Mouse (Mus musculus) heart, embryonic 13.5 days (tissue): ENCODE results near the gene Maz. TPM values are rescaled to one million over a fixed set of nuclear protein-coding genes. Genes with fewer than 3 reads are reported as not detected.

Experiments used
- ATAC-seq: fragments of 200-750 bp; cut with Nextera tagmentation; 2 replicates; pipeline ENCODE4 v1.8.0; 2017; ENCODE audit warnings: moderate TSS enrichment; ENCODE audit not compliant: insufficient number of reproducible peaks, low FRiP score, low TSS enrichment; ENCODE audit errors: extremely low read depth
- H3K27ac ChIP-seq: fragments of 300-500 bp; sonication (generic); replicated peaks from 2 replicates; pipeline ENCODE4 v1.5.1; 2015; ENCODE audit warnings: moderate library complexity, mild to moderate bottlenecking, inconsistent platforms
- H3K27me3 ChIP-seq: fragments of 300-500 bp; sonication (generic); replicated peaks from 2 replicates; pipeline ENCODE4 v1.6.1; 2015; ENCODE audit warnings: mild to moderate bottlenecking, inconsistent platforms
- H3K36me3 ChIP-seq: fragments of 300-500 bp; sonication (generic); 2 replicates; pipeline ENCODE4 v1.6.1; 2015; ENCODE audit warnings: mild to moderate bottlenecking, inconsistent platforms
- H3K4me1 ChIP-seq: fragments of 300-500 bp; sonication (generic); 2 replicates; pipeline ENCODE4 v1.6.1; 2015; ENCODE audit warnings: inconsistent platforms
- H3K4me2 ChIP-seq: fragments of 300-500 bp; sonication (generic); 2 replicates; pipeline ENCODE4 v1.6.1; 2015; ENCODE audit warnings: inconsistent platforms, mild to moderate bottlenecking, moderate library complexity
- H3K4me3 ChIP-seq: fragments of 300-500 bp; sonication (generic); 2 replicates; pipeline ENCODE4 v1.5.1; 2015; ENCODE audit warnings: moderate library complexity, mild to moderate bottlenecking, inconsistent platforms
- H3K9ac ChIP-seq: fragments of 300-500 bp; sonication (generic); 2 replicates; pipeline ENCODE4 v1.6.1; 2015; ENCODE audit warnings: inconsistent platforms, mild to moderate bottlenecking, moderate library complexity
- H3K9me3 ChIP-seq: fragments of 300-500 bp; sonication (generic); 2 replicates; pipeline ENCODE4 v1.6.1; 2016; ENCODE audit warnings: inconsistent platforms
- WGBS: fragments of 180-500 bp; shearing (Covaris S2); methylation state at CpG from one replicate; pipeline ENCODE4 v1.1.7; 2015; ENCODE audit warnings: mixed read lengths; 5-methylcytosine and 5-hydroxymethylcytosine counted together
- polyA plus RNA-seq: library from polyadenylated mRNA; unstranded; fragments of >200 nt; fragmentation: Nextera tagmentation; extraction: Ambion mirVana; gene quantifications from 2 replicates; pipeline ENCODE4 v1.2.1, GENCODE M21; 2015

The Maz gene
- polyA plus RNA-seq, 1 experiment from 2014 or later = 31.0 TPM

DNA sequence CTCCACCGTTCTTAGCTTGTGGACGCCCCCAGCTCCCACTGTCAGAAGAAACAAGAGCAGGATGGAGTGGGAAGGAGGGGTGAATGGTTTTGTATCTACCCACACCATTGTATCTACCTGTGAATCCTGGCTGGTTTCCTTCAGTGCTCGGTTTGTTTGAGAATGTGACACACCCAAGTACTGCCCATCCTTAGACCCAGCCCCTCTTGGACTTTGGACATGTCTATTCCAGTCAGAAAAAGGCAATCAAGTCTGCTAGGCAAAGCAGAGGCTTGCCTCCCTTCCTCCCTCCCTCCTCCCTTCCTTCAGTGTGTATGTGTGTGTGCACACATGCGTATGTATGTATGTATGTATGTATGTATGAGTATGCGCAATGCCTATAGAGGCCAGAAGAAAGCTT lies 23.2 kb downstream of the Maz start:
- Histone ChIP-seq H3K9me3 (no peaks in the 10 kb centered on the region), H3K4me2 (no peak overlapping the region), H3K4me3 (no peak overlapping the region), H3K36me3 (no peaks in the 10 kb centered on the region), H3K9ac (no peak overlapping the region), H3K4me1 (peaks cover 13% of the 10 kb centered on the region), H3K27ac (no peak overlapping the region), H3K27me3 (no peaks in the 10 kb centered on the region)
- 85% methylated on average over 5 of the region's 5 CpGs for WGBS
- ATAC-seq = no peak

DNA sequence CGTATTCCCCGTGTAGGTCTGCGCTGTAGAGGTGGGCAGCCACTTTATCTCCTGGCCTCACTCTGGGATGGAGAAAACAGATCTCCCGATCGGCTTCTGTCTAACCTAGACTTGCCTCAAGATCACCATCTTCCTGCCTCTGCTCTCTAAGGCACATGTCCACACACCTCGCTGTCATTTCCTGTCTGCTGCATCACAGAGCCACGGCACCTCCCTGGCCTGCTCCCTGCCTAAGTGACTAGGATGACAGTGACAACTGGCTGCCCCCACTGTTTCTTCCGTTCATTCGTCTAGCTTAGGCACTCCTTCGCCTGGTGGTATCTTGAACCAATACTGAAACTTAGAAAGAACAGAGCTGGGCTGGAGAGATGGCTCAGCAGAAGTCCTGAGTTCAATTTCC lies 27.3 kb downstream of the Maz start:
- peaks cover 22% of the 10 kb centered on the region for H3K36me3 ChIP-seq
- no peak for ATAC-seq
- H3K4me3 ChIP-seq = no peak overlapping the region
- WGBS = 62% methylated on average over 10 of the region's 10 CpGs
- no peaks in the 10 kb centered on the region for H3K4me1 ChIP-seq
- H3K9me3 ChIP-seq = 0 out of 2 replicates have a peak, but pooled peaks cover 3% of the 10 kb centered on the region
- H3K4me2 ChIP-seq = no peak overlapping the region
- H3K9ac ChIP-seq = no peak overlapping the region
- H3K27me3 ChIP-seq = no peaks in the 10 kb centered on the region
- H3K27ac ChIP-seq = no peak overlapping the region

DNA sequence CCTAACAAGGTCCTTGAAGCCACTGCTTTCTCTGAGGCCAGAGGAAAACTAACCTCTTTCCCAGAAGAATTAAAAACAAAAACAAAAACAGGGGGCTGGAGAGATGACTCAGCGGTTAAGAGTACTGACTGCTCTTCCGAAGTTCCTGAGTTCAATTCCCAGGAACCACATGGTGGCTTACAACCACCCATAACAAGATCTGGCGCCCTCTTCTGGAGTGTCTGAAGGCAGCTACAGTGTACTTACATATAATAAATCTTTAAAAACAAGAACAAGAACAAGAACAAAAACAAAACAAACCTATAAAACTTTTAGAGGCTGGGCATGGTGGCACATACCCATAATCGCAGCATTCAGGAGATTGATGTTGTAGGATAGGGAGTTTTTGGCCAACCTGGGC lies 30.4 kb downstream of the Maz start:
- H3K9me3 ChIP-seq = 0 out of 2 replicates have a peak, but pooled peaks cover 3% of the 10 kb centered on the region
- H3K27me3 ChIP-seq = no peaks in the 10 kb centered on the region; the same call in 1 of the 2 replicates
- 74% methylated on average over 4 of the region's 4 CpGs for WGBS
- no peak overlapping the region for H3K4me2 ChIP-seq
- ATAC-seq = no peak
- peaks cover 22% of the 10 kb centered on the region for H3K36me3 ChIP-seq
- no peak overlapping the region for H3K4me3 ChIP-seq
- no peak overlapping the region for H3K9ac ChIP-seq
- H3K27ac ChIP-seq = no peak overlapping the region
- no peaks in the 10 kb centered on the region for H3K4me1 ChIP-seq

DNA sequence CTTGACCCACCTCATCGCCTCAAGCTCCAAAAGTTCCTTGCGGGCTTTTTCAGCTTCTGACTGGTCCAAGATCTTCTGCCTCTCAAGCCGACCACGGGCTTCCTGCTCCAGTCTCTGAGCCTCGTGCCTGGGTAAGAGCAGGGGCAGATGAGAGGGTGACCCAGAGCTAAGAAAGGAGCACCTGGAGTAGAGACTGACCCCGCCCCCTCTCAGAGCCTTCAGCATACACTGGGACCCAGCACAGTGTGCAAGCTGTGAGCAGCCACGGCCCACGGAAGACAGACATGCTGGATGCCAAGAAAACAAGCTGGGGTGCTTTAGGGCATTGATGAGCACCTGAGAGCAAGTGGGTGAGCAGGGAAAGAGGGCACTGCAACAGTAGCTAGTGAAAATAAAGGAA lies 38.0 kb downstream of the Maz start:
- H3K9ac ChIP-seq = no peak overlapping the region
- no peak overlapping the region for H3K27ac ChIP-seq
- H3K9me3 ChIP-seq = no peaks in the 10 kb centered on the region
- H3K27me3 ChIP-seq = no peaks in the 10 kb centered on the region; the same call in 1 of the 2 replicates
- ATAC-seq = no peak
- H3K4me3 ChIP-seq = no peak overlapping the region
- H3K4me2 ChIP-seq = no peak overlapping the region
- H3K4me1 ChIP-seq = peaks cover 5% of the 10 kb centered on the region; the same call in 1 of the 2 replicates
- WGBS = 60% methylated on average over 8 of the region's 8 CpGs
- H3K36me3 ChIP-seq = 0 out of 2 replicates have a peak, but pooled peaks cover 2% of the 10 kb centered on the region

DNA sequence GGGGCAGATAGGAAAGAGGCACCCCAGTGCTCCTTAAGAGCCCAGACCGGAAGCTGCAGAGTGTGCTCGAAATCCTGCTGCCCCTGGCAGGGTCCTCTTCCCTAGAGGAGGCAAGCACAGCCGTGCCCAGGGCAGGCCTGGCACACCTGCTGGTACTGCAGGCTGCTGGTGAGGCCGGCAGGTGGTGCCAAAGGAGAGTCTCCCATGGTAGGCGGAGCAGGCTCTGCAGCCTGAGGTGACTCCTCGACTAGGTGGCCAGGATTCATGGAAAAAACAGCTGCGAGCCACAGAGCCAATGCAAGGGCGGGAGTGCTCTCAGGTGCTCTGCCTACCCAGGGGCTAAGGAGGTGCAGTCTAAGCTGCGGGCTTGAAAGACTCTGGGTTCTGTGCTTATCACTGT lies 40.5 kb downstream of the Maz start:
- H3K4me1 ChIP-seq = peaks cover 5% of the 10 kb centered on the region; the same call in 1 of the 2 replicates
- no peak overlapping the region for H3K9ac ChIP-seq
- no peaks in the 10 kb centered on the region for H3K27me3 ChIP-seq
- no peak overlapping the region for H3K4me3 ChIP-seq
- no peaks in the 10 kb centered on the region for H3K9me3 ChIP-seq
- no peak for ATAC-seq
- 38% methylated on average over 9 of the region's 9 CpGs for WGBS
- no peak overlapping the region for H3K4me2 ChIP-seq
- peaks cover 6% of the 10 kb centered on the region for H3K36me3 ChIP-seq
- no peak overlapping the region for H3K27ac ChIP-seq

DNA sequence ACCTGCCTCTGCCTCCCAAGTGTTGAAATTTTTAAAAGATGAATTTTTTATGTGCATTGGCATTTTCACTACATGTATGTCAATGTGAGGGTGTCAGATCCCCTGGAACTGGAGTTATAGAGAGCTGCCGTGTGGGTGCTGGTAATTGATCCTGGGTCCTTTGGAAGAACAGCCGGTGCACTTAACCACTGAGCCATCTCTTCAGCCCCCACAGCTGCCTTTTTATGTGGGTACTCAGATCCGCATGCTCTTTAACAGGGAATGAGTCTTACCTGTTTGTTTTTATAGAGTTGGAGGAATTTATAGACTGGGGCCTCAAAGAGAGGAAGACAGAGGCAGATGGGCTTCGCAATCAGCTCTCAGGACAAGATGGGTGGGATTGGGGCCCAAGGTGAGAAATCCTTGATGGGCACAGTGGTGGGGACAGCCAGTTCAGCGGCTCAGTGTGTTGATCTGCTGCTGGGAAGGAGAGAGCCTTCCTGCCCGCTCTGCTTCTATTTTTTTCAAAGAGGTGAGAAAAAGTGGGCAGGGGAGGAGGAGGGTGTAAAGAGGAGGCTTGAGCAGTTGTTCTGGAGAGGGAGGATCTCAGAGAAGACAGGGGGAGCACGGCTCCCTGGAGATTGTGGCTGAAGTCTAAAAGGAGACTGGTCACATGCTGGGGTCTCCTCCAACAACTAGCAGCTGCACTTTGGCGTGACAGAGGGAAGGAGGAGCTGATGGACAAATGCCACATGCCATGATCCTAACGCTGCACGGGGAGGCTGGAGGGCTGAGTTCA lies 42.0 kb downstream of the Maz start:
- Histone ChIP-seq H3K4me2 (no peak overlapping the region), H3K9me3 (no peaks in the 10 kb centered on the region), H3K36me3 (peaks cover 20% of the 10 kb centered on the region), H3K27ac (no peak overlapping the region), H3K4me1 (peaks cover 5% of the 10 kb centered on the region; the same call in 1 of the 2 replicates), H3K4me3 (no peak overlapping the region), H3K27me3 (no peaks in the 10 kb centered on the region), H3K9ac (no peak overlapping the region)
- WGBS = 33% methylated on average over 10 of the region's 10 CpGs
- no peak for ATAC-seq

DNA sequence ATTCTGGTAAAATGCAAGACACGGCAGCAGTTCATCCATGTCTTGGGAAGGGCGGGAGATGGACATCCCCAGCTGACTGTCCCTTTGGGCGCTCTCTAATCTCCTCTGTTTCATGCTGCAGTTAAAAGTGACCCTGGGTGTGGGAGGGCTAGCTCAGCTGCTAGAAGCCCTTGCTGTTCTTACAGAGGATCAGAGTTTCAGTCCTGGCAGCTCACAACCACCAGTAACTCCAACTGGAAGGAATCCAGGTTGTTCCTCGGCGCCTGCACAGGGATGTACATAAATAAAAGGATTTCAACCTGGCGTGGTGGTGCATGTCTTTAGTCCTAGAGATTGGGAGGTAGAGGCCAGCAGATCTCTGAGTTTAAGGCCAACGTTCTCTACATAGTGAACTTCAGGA lies 43.7 kb downstream of the Maz start:
- ATAC-seq = no peak
- no peak overlapping the region for H3K27ac ChIP-seq
- no peaks in the 10 kb centered on the region for H3K27me3 ChIP-seq
- H3K36me3 ChIP-seq = peaks cover 38% of the 10 kb centered on the region
- no peak overlapping the region for H3K4me3 ChIP-seq
- H3K9ac ChIP-seq = no peak overlapping the region
- peaks cover 5% of the 10 kb centered on the region; the same call in 1 of the 2 replicates for H3K4me1 ChIP-seq
- H3K4me2 ChIP-seq = no peak overlapping the region
- whole genome bisulfite sequencing = 77% methylated on average over 7 of the region's 7 CpGs
- H3K9me3 ChIP-seq = no peaks in the 10 kb centered on the region

DNA sequence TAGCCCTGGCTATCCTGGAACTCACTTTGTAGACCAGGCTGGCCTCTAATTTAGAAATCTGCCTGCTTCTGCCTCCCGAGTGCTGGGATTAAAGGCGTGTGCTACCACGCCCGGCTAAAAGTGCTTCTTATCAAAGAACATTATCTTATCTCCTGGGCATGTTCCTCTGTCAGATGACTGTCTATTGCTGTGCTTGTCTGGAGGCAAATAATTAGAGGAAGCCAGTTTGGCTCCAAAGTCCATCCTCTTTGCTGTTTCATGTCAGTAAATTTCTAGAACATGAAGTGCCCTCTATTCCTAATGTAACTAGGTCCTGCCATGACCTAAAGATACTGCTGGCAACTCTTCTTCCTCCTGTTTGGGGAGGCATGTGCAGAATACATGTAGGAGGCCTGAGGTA lies 44.8 kb downstream of the Maz start:
- peaks cover 13% of the 10 kb centered on the region for H3K4me1 ChIP-seq
- H3K9me3 ChIP-seq = no peaks in the 10 kb centered on the region
- H3K4me3 ChIP-seq = no peak overlapping the region
- no peak for ATAC-seq
- 62% methylated on average over 4 of the region's 4 CpGs for WGBS
- H3K4me2 ChIP-seq = no peak overlapping the region
- no peak overlapping the region for H3K27ac ChIP-seq
- H3K27me3 ChIP-seq = no peaks in the 10 kb centered on the region
- H3K36me3 ChIP-seq = peaks cover 42% of the 10 kb centered on the region
- no peak overlapping the region for H3K9ac ChIP-seq

DNA sequence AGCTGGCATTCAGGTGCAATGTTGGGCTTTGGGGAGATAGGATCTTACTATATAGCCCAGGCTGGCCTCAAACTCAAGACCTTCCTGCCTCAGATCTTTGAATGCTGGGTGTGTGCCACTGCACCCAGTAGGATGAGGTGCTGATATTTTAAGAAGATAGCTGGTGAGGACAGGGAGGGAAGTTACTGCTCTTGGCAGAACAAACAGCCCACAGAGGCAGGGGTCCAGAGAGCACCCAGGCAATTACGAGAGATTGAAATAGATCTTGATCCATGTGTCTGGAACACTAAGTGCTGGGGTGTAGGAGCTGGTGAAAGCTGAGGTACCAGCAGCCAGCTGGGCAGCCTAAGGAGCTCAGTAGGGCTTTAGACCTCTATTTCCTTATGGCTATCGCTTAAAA lies 45.2 kb downstream of the Maz start:
- no peaks in the 10 kb centered on the region for H3K9me3 ChIP-seq
- no peak overlapping the region for H3K4me3 ChIP-seq
- no peaks in the 10 kb centered on the region for H3K27me3 ChIP-seq
- no peak overlapping the region for H3K9ac ChIP-seq
- 86% methylated on average over 2 of the region's 2 CpGs for WGBS
- ATAC-seq = no peak
- H3K36me3 ChIP-seq = peaks cover 39% of the 10 kb centered on the region
- H3K27ac ChIP-seq = no peak overlapping the region
- H3K4me1 ChIP-seq = peaks cover 16% of the 10 kb centered on the region
- H3K4me2 ChIP-seq = no peak overlapping the region

DNA sequence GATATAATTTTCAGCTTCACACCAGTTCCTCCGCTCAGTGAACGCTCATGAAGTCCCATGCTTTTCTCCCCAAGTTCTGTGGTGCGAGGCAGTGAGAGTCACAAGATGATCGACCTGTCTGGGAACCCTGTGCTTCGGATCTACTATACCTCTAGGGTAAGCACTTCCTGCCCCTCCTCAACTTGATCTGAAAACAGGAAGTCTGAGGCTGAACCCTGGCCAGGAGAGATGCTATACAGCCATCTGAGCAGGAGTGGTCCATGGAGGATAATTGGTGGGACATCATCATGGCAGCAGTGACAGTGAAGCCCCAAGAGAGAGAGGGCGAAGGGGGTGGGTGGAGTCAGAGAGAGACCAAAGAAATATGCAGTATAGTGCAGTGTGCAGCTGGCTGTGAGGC lies 48.0 kb downstream of the Maz start:
- WGBS = 88% methylated on average over 6 of the region's 6 CpGs
- ATAC-seq = no peak

DNA sequence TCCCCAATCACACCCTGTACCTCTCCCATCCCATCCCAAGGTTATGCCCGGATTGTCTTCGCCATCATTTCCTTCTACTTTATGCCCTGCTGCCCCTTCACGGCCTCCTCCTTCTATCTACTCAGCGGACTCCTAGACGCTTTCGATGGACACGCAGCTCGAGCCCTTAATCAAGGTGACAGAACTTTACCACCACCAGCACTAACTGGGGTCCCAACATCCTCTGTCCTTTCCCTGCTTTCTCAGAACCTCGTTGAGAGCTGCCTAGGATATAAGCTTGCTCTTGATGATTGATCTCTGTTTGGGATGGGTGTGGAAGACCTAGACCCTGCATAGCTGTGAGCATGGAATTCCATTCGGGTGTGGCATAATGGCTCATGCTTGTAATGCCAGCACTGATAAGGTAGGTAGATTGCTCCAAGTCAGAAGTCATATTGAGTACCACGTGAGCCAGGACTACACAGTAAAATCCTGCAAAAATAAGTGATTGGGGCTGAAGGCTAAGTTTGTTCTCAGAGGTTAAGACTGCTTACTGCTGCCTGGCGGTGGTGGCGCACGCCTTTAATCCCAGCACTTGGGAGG lies 49.9 kb downstream of the Maz start:
- no peak; the same call in 1 of the 2 replicates for ATAC-seq
- WGBS = 24% methylated on average over 14 of the region's 14 CpGs
- Histone ChIP-seq H3K9me3 (no peaks in the 10 kb centered on the region), H3K27me3 (no peaks in the 10 kb centered on the region), H3K4me1 (peaks cover 16% of the 10 kb centered on the region), H3K36me3 (peaks cover 39% of the 10 kb centered on the region), H3K4me3 (peak overlapping the region; percentile 97), H3K4me2 (peak overlapping the region; percentile 92), H3K9ac (peak overlapping the region; percentile 96), H3K27ac (peak overlapping the region; percentile 92)

More for the DNA sequence above, 48.0 kb downstream of the Maz start:
- no peak overlapping the region for H3K4me2 ChIP-seq
- peaks cover 39% of the 10 kb centered on the region for H3K36me3 ChIP-seq
- H3K9ac ChIP-seq = no peak overlapping the region
- H3K4me3 ChIP-seq = no peak overlapping the region
- no peaks in the 10 kb centered on the region for H3K27me3 ChIP-seq
- H3K9me3 ChIP-seq = no peaks in the 10 kb centered on the region
- H3K27ac ChIP-seq = no peak overlapping the region
- H3K4me1 ChIP-seq = peaks cover 16% of the 10 kb centered on the region
